ENCODE assay signal across 27 mouse cellular contexts in the genomic region with DNA sequence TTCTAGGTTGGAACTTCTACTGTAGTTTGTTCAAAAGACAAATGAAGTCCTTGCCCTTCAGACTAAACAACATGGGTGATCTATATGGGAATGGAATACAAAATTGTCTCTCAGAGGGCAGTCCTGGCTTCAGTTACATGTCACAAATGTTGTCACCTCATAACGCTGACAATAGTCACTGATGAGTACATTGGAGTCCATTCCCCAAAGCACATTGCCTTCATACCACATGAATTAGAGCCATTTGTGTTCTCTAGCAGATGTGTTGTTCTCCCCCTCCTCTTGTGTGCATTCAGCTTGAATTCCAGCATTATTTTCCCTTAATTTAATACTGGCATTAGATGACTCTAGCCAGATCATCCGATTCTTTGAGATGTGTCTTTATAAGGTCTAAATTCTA.
"Had no signal": no experiment of that assay in that cellular context is flagged by ENCODE, and none has a peak within 500 bp of the region (broad histone marks: within the 10 kb centered on the region; RNA-seq: fewer than 3 reads in every experiment).

No protein-coding gene starts in this region.

- H3K9me3 ChIP-seq: heart, embryonic 10.5 days; heart, embryonic 12.5 days; hindbrain, embryonic 10.5 days; hindbrain, embryonic 12.5 days; intestine, embryonic 15.5 days; kidney, embryonic 15.5 days; limb, embryonic 13.5 days; limb, embryonic 15.5 days; liver, embryonic 12.5 days had no signal

- H3K4me3 ChIP-seq: gastrocnemius, adult 2 months; heart, embryonic 10.5 days; heart, embryonic 12.5 days; hindbrain, embryonic 10.5 days; hindbrain, embryonic 12.5 days; intestine, embryonic 15.5 days; kidney, embryonic 15.5 days; limb, embryonic 13.5 days; limb, embryonic 15.5 days; liver, embryonic 12.5 days had no signal

- H3K36me3 ChIP-seq: heart, embryonic 10.5 days; heart, embryonic 12.5 days; hindbrain, embryonic 10.5 days; hindbrain, embryonic 12.5 days; intestine, embryonic 15.5 days; kidney, embryonic 15.5 days; limb, embryonic 13.5 days; limb, embryonic 15.5 days; liver, embryonic 12.5 days had no signal

- ATAC-seq: hindbrain, embryonic 16.5 days; inflammation-experienced regulatory T-cells, adult 6 months; intestine, embryonic 15.5 days; liver, embryonic 12.5 days had no signal

- H3K4me1 ChIP-seq: heart, embryonic 10.5 days; heart, embryonic 12.5 days; intestine, embryonic 15.5 days; liver, embryonic 12.5 days had no signal

- H3K27me3 ChIP-seq: heart, embryonic 12.5 days; hindbrain, embryonic 12.5 days; intestine, embryonic 15.5 days; kidney, embryonic 15.5 days; limb, embryonic 13.5 days; limb, embryonic 15.5 days; liver, embryonic 12.5 days had no signal

- H3K4me2 ChIP-seq: heart, embryonic 12.5 days; hindbrain, embryonic 12.5 days; hindbrain, embryonic 14.5 days; intestine, embryonic 15.5 days; kidney, embryonic 15.5 days; limb, embryonic 13.5 days; limb, embryonic 15.5 days; liver, embryonic 12.5 days had no signal

- DNase-seq: gastrocnemius, adult 2 months; gastrocnemius, postnatal 10 days; gastrocnemius, postnatal 25 days; heart, adult 18-20 months; heart, postnatal 10 days; heart, postnatal 4 days; kidney, adult 11 months; kidney, adult 2 months; kidney, adult 9 months; kidney, postnatal 14 days; kidney, postnatal 36 days; layer of hippocampus, adult 9-11 months; layer of hippocampus, postnatal 36 days; left cerebral cortex, postnatal 4 days had no signal

- H3K9ac ChIP-seq: heart, embryonic 12.5 days; hindbrain, embryonic 12.5 days; hindbrain, embryonic 14.5 days; intestine, embryonic 15.5 days; kidney, embryonic 15.5 days; limb, embryonic 13.5 days; limb, embryonic 15.5 days; liver, embryonic 12.5 days had no signal

- H3K27ac ChIP-seq: gastrocnemius, adult 2 months; heart, embryonic 10.5 days; hindbrain, embryonic 10.5 days; hindbrain, embryonic 12.5 days; hindbrain, embryonic 14.5 days; intestine, embryonic 15.5 days; kidney, embryonic 15.5 days; kidney, postnatal 0 days; limb, embryonic 13.5 days; limb, embryonic 15.5 days; liver, embryonic 12.5 days had no signal
